Mouse (Mus musculus): ENCODE results near the gene Nsun2. TPM values are rescaled to one million over a fixed set of nuclear protein-coding genes. Genes with fewer than 3 reads are reported as not detected.

Gene Nsun2
- polyA plus RNA-seq, 1 experiment from 2014 or later = 82.8 TPM

- Histone ChIP-seq H3K4me3 (replicated peaks; ENCODE audit: low read depth, low read length) (no peak overlapping the region), H3K27me3 (ENCODE audit: control insufficient read depth, insufficient read depth, low read length) (no peaks in the 10 kb centered on the region), H3K27ac (replicated peaks; ENCODE audit: low read depth, low read length) (no peak overlapping the region), H3K9ac (replicated peaks; ENCODE audit: low read length) (no peak overlapping the region), H3K4me1 (ENCODE audit: control insufficient read depth, insufficient read depth, low read length) (no peaks in the 10 kb centered on the region), H3K4me2 (ENCODE audit: low read length) (no peak overlapping the region), H3K36me3 (ENCODE audit: control insufficient read depth, insufficient read depth, low read length) (peaks cover 24% of the 10 kb centered on the region), H3K9me3 (ENCODE audit: control insufficient read depth, low read length) (no peaks in the 10 kb centered on the region)
- WGBS = 78% methylated on average over 5 of the region's 5 CpGs
- ATAC-seq (ENCODE audit: low FRiP score, low TSS enrichment) = no peak
- no peak for DNase-seq
Measured at GRCm38 (mm10) chr13:69642656-69643216, 109.2 kb downstream of the Nsun2 start.

- 90% methylated on average over 2 of the region's 2 CpGs for whole genome bisulfite sequencing
- Histone ChIP-seq H3K9ac (replicated peaks; ENCODE audit: low read length) (no peak overlapping the region), H3K9me3 (ENCODE audit: control insufficient read depth, low read length) (no peaks in the 10 kb centered on the region), H3K27me3 (ENCODE audit: control insufficient read depth, insufficient read depth, low read length) (no peaks in the 10 kb centered on the region), H3K27ac (replicated peaks; ENCODE audit: low read depth, low read length) (no peak overlapping the region), H3K4me1 (ENCODE audit: control insufficient read depth, insufficient read depth, low read length) (no peaks in the 10 kb centered on the region), H3K36me3 (ENCODE audit: control insufficient read depth, insufficient read depth, low read length) (peaks cover 16% of the 10 kb centered on the region), H3K4me3 (replicated peaks; ENCODE audit: low read depth, low read length) (no peak overlapping the region), H3K4me2 (ENCODE audit: low read length) (no peak overlapping the region)
- ATAC-seq (ENCODE audit: low FRiP score, low TSS enrichment) (no peak), DNase-seq (no peak)
Measured at GRCm38 (mm10) chr13:69643937-69644336, 110.4 kb downstream of the Nsun2 start.

GRCm38 (mm10) chr13:69644427-69645166 is 111.1 kb downstream of the Nsun2 start:
- no peak for DNase-seq
- no peak overlapping the region for H3K4me2 ChIP-seq (ENCODE audit: low read length)
- no peaks in the 10 kb centered on the region for H3K4me1 ChIP-seq (ENCODE audit: control insufficient read depth, insufficient read depth, low read length)
- no peaks in the 10 kb centered on the region for H3K27me3 ChIP-seq (ENCODE audit: control insufficient read depth, insufficient read depth, low read length)
- 90% methylated on average over 13 of the region's 13 CpGs for WGBS
- no peak overlapping the region for H3K9ac ChIP-seq (replicated peaks; ENCODE audit: low read length)
- no peak for ATAC-seq (ENCODE audit: low FRiP score, low TSS enrichment)
- H3K9me3 ChIP-seq (ENCODE audit: control insufficient read depth, low read length) = no peaks in the 10 kb centered on the region
- H3K4me3 ChIP-seq (replicated peaks; ENCODE audit: low read depth, low read length) = no peak overlapping the region
- peaks cover 10% of the 10 kb centered on the region for H3K36me3 ChIP-seq (ENCODE audit: control insufficient read depth, insufficient read depth, low read length)
- no peak overlapping the region for H3K27ac ChIP-seq (replicated peaks; ENCODE audit: low read depth, low read length)

- DNase-seq (peak; percentile 7), ATAC-seq (ENCODE audit: low FRiP score, low TSS enrichment) (no peak)
- no peak overlapping the region for H3K9ac ChIP-seq (replicated peaks; ENCODE audit: low read length)
- no peak overlapping the region for H3K4me2 ChIP-seq (ENCODE audit: low read length)
- 78% methylated on average over 13 of the region's 13 CpGs for WGBS
- no peak overlapping the region for H3K4me3 ChIP-seq (replicated peaks; ENCODE audit: low read depth, low read length)
- H3K27me3 ChIP-seq (ENCODE audit: control insufficient read depth, insufficient read depth, low read length) = no peaks in the 10 kb centered on the region
- no peak overlapping the region for H3K27ac ChIP-seq (replicated peaks; ENCODE audit: low read depth, low read length)
- 0 out of 2 replicates have a peak, but pooled peaks cover under 1% of the 10 kb centered on the region for H3K36me3 ChIP-seq (ENCODE audit: control insufficient read depth, insufficient read depth, low read length)
- H3K9me3 ChIP-seq (ENCODE audit: control insufficient read depth, low read length) = no peaks in the 10 kb centered on the region
- no peaks in the 10 kb centered on the region for H3K4me1 ChIP-seq (ENCODE audit: control insufficient read depth, insufficient read depth, low read length)
Measured at GRCm38 (mm10) chr13:69645694-69646423, 112.3 kb downstream of the Nsun2 start.

- Histone ChIP-seq H3K9ac (replicated peaks; ENCODE audit: low read length) (no peak overlapping the region), H3K27ac (replicated peaks; ENCODE audit: low read depth, low read length) (no peak overlapping the region), H3K36me3 (ENCODE audit: control insufficient read depth, insufficient read depth, low read length) (no peaks in the 10 kb centered on the region), H3K4me1 (ENCODE audit: control insufficient read depth, insufficient read depth, low read length) (no peaks in the 10 kb centered on the region), H3K9me3 (ENCODE audit: control insufficient read depth, low read length) (no peaks in the 10 kb centered on the region), H3K4me2 (ENCODE audit: low read length) (no peak overlapping the region), H3K4me3 (replicated peaks; ENCODE audit: low read depth, low read length) (no peak overlapping the region), H3K27me3 (ENCODE audit: control insufficient read depth, insufficient read depth, low read length) (no peaks in the 10 kb centered on the region)
- DNase-seq (no peak), ATAC-seq (ENCODE audit: low FRiP score, low TSS enrichment) (no peak)
- WGBS = 73% methylated on average over 9 of the region's 9 CpGs
Measured at GRCm38 (mm10) chr13:69646481-69646880, 112.9 kb downstream of the Nsun2 start.

GRCm38 (mm10) chr13:69654508-69654907 is 121.0 kb downstream of the Nsun2 start:
- no peak overlapping the region for H3K9ac ChIP-seq (replicated peaks; ENCODE audit: low read length)
- no peaks in the 10 kb centered on the region for H3K36me3 ChIP-seq (ENCODE audit: control insufficient read depth, insufficient read depth, low read length)
- H3K27me3 ChIP-seq (ENCODE audit: control insufficient read depth, insufficient read depth, low read length) = no peaks in the 10 kb centered on the region
- H3K4me1 ChIP-seq (ENCODE audit: control insufficient read depth, insufficient read depth, low read length) = no peaks in the 10 kb centered on the region
- no peak overlapping the region for H3K4me2 ChIP-seq (ENCODE audit: low read length)
- ATAC-seq (ENCODE audit: low FRiP score, low TSS enrichment) = no peak
- no peak overlapping the region for H3K27ac ChIP-seq (replicated peaks; ENCODE audit: low read depth, low read length)
- H3K9me3 ChIP-seq (ENCODE audit: control insufficient read depth, low read length) = no peaks in the 10 kb centered on the region
- WGBS = 78% methylated on average over 3 of the region's 3 CpGs
- H3K4me3 ChIP-seq (replicated peaks; ENCODE audit: low read depth, low read length) = no peak overlapping the region
- DNase-seq = no peak

- Histone ChIP-seq H3K4me3 (replicated peaks; ENCODE audit: low read depth, low read length) (no peak overlapping the region), H3K27me3 (ENCODE audit: control insufficient read depth, insufficient read depth, low read length) (no peaks in the 10 kb centered on the region), H3K4me2 (ENCODE audit: low read length) (no peak overlapping the region), H3K9ac (replicated peaks; ENCODE audit: low read length) (no peak overlapping the region), H3K36me3 (ENCODE audit: control insufficient read depth, insufficient read depth, low read length) (no peaks in the 10 kb centered on the region), H3K4me1 (ENCODE audit: control insufficient read depth, insufficient read depth, low read length) (no peaks in the 10 kb centered on the region), H3K27ac (replicated peaks; ENCODE audit: low read depth, low read length) (no peak overlapping the region), H3K9me3 (ENCODE audit: control insufficient read depth, low read length) (no peaks in the 10 kb centered on the region)
- WGBS = 92% methylated on average over 5 of the region's 5 CpGs
- DNase-seq = no peak
- no peak for ATAC-seq (ENCODE audit: low FRiP score, low TSS enrichment)
Measured at GRCm38 (mm10) chr13:69672121-69672520, 138.6 kb downstream of the Nsun2 start.

GRCm38 (mm10) chr13:69672565-69672964 is 139.0 kb downstream of the Nsun2 start:
- DNase-seq = no peak
- no peaks in the 10 kb centered on the region for H3K4me1 ChIP-seq (ENCODE audit: control insufficient read depth, insufficient read depth, low read length)
- no peak overlapping the region for H3K4me3 ChIP-seq (replicated peaks; ENCODE audit: low read depth, low read length)
- no peak overlapping the region for H3K27ac ChIP-seq (replicated peaks; ENCODE audit: low read depth, low read length)
- 93% methylated on average over 10 of the region's 10 CpGs for WGBS
- H3K9me3 ChIP-seq (ENCODE audit: control insufficient read depth, low read length) = no peaks in the 10 kb centered on the region
- ATAC-seq (ENCODE audit: low FRiP score, low TSS enrichment) = no peak
- H3K27me3 ChIP-seq (ENCODE audit: control insufficient read depth, insufficient read depth, low read length) = no peaks in the 10 kb centered on the region
- H3K9ac ChIP-seq (replicated peaks; ENCODE audit: low read length) = no peak overlapping the region
- no peaks in the 10 kb centered on the region for H3K36me3 ChIP-seq (ENCODE audit: control insufficient read depth, insufficient read depth, low read length)
- no peak overlapping the region for H3K4me2 ChIP-seq (ENCODE audit: low read length)
